Mouse (Mus musculus): ENCODE results near the gene 7420426K07Rik.

GRCm38 (mm10) chr9:98902819-98903218 lies at the start of gene 7420426K07Rik:
- no peak for TF ChIP-seq CTCF (IDR thresholded peaks at IDR 0.05; ENCODE audit: borderline replicate concordance, extremely low read depth, insufficient read depth, insufficient read length)
- no peak for TF ChIP-seq POLR2A (IDR thresholded peaks at IDR 0.05; ENCODE audit: borderline replicate concordance, extremely low read depth, insufficient read depth, insufficient read length, poor library complexity, severe bottlenecking)

Measured in brain, embryonic 14.5 days (tissue).